19 mouse cellular contexts compared by ENCODE assay signal in the genomic region with DNA sequence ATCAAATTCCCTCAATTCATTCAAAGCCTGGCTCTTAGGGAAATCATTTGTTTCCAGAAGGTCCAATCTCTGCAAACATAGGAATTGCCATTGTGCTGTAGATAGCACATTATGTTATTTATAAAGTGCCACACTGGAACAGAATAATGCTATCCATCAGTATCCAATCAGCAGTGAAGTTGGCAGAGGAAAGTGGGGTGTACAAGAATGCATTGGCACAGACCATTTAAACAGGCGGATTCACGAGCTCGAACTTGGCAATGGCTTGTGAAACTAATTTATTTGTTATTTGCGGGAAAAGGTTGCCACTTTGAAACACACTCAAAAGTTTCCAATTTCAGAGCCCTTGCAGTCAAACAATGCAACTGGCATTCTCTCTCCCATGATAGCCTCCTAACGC.
DNase-seq lines count a peak whose midpoint lies in the region; ATAC-seq and TF ChIP-seq lines count a peak whose summit lies in the region.
"Had no signal": no experiment of that assay in that cellular context is flagged by ENCODE, and none has a peak within 500 bp of the region (broad histone marks: within the 10 kb centered on the region; RNA-seq: fewer than 3 reads in every experiment).

No protein-coding gene starts in this region.

- TF ChIP-seq CTCF in forebrain, postnatal 0 days (IDR thresholded peaks at IDR 0.05; ENCODE audit: low read depth), result no peak
- no peak for TF ChIP-seq CTCF in layer of hippocampus, adult 2 months (conservative IDR thresholded peaks at IDR 0.05)

- H3K36me3 ChIP-seq in forebrain, postnatal 0 days (ENCODE audit: insufficient read depth), result no peaks in the 10 kb centered on the region
- H3K36me3 ChIP-seq in forebrain, embryonic 11.5 days (ENCODE audit: control insufficient read depth, insufficient read depth, low read length), result no peaks in the 10 kb centered on the region
- H3K36me3 ChIP-seq: forebrain, embryonic 12.5 days; hindbrain, embryonic 12.5 days had no signal

- H3K4me1 ChIP-seq in forebrain, postnatal 0 days (ENCODE audit: insufficient read depth), result no peaks in the 10 kb centered on the region
- H3K4me1 ChIP-seq in forebrain, embryonic 11.5 days (replicated peaks; ENCODE audit: control insufficient read depth, insufficient read depth, low read length), result no peaks in the 10 kb centered on the region
- H3K4me1 ChIP-seq: forebrain, embryonic 12.5 days; hindbrain, embryonic 12.5 days had no signal

- H3K9me3 ChIP-seq in forebrain, postnatal 0 days (ENCODE audit: low read length), result no peaks in the 10 kb centered on the region
- no peaks in the 10 kb centered on the region for H3K9me3 ChIP-seq in forebrain, embryonic 11.5 days (ENCODE audit: control insufficient read depth, low read length)
- H3K9me3 ChIP-seq: forebrain, embryonic 12.5 days; hindbrain, embryonic 12.5 days had no signal

- H3K27me3 ChIP-seq in forebrain, postnatal 0 days (ENCODE audit: insufficient read depth, low read length), result no peaks in the 10 kb centered on the region
- no peaks in the 10 kb centered on the region for H3K27me3 ChIP-seq in forebrain, embryonic 11.5 days (ENCODE audit: control insufficient read depth, insufficient read depth, low read length)
- H3K27me3 ChIP-seq: forebrain, embryonic 12.5 days; hindbrain, embryonic 12.5 days had no signal

- no peak overlapping the region for H3K9ac ChIP-seq in forebrain, postnatal 0 days
- H3K9ac ChIP-seq in forebrain, embryonic 11.5 days (ENCODE audit: low read length), result no peak overlapping the region
- H3K9ac ChIP-seq: forebrain, embryonic 12.5 days; hindbrain, embryonic 12.5 days had no signal

- no peak overlapping the region for H3K27ac ChIP-seq in forebrain, postnatal 0 days (ENCODE audit: low read depth, low read length)
- H3K27ac ChIP-seq in forebrain, embryonic 11.5 days (ENCODE audit: low read depth, low read length), result no peak overlapping the region
- no peak overlapping the region for H3K27ac ChIP-seq in layer of hippocampus, adult 2 months
- H3K27ac ChIP-seq: forebrain, embryonic 12.5 days; gastrocnemius, adult 2 months; hindbrain, embryonic 12.5 days had no signal

- peak; percentile 16 for DNase-seq in forebrain, postnatal 0 days
- no peak for DNase-seq in forebrain, embryonic 11.5 days (ENCODE audit: low spot score)
- peak; percentile 17 to 61 for DNase-seq in layer of hippocampus, adult 2 months (ENCODE audit: low spot score in 2 of 2)
- DNase-seq in layer of hippocampus, adult 9-10 months (ENCODE audit: low spot score), result no peak
- DNase-seq in layer of hippocampus, adult 9-11 months, result peak; percentile 56
- DNase-seq in adrenal gland, postnatal 10 days, result no peak
- DNase-seq: adrenal gland, adult 8-10 months; cerebellum, adult 18-20 months; cerebellum, adult 9-11 months; cerebellum, postnatal 36 days; gastrocnemius, adult 2 months; gastrocnemius, postnatal 25 days; heart, postnatal 10 days; heart, postnatal 4 days had no signal

- ATAC-seq in forebrain, postnatal 0 days, result no peak
- no peak for ATAC-seq in forebrain, embryonic 11.5 days (replicated peaks; ENCODE audit: low FRiP score)
- ATAC-seq: hindbrain, embryonic 16.5 days; inflammation-experienced regulatory T-cells, adult 6 months; intestine, postnatal 0 days had no signal

- H3K4me2 ChIP-seq in forebrain, postnatal 0 days (ENCODE audit: low read depth), result no peak overlapping the region
- H3K4me2 ChIP-seq in forebrain, embryonic 11.5 days (ENCODE audit: low read depth, low read length, severe bottlenecking), result no peak overlapping the region
- H3K4me2 ChIP-seq: forebrain, embryonic 12.5 days; hindbrain, embryonic 12.5 days had no signal

- WGBS in forebrain, postnatal 0 days, result 37% methylated on average over 5 of the region's 5 CpGs
- WGBS in forebrain, embryonic 11.5 days, result 89% methylated on average over 5 of the region's 5 CpGs

- no peak overlapping the region for H3K4me3 ChIP-seq in forebrain, postnatal 0 days (ENCODE audit: low read depth, low read length)
- no peak overlapping the region for H3K4me3 ChIP-seq in forebrain, embryonic 11.5 days (ENCODE audit: low read depth, low read length)
- H3K4me3 ChIP-seq in layer of hippocampus, adult 2 months, result no peak overlapping the region
- H3K4me3 ChIP-seq: forebrain, embryonic 12.5 days; gastrocnemius, adult 2 months; hindbrain, embryonic 12.5 days had no signal

Comparison
In these comparisons a context has a peak if more than half of its experiments do, and no peak if none do; other contexts are left out.
1. DNase-seq: peak in forebrain, postnatal 0 days (single experiment), layer of hippocampus, adult 2 months (2 of 2) and layer of hippocampus, adult 9-11 months (single experiment); none in forebrain, embryonic 11.5 days (single experiment), layer of hippocampus, adult 9-10 months (single experiment) and adrenal gland, postnatal 10 days (single experiment).